Mouse (Mus musculus) liver, embryonic 16.5 days (tissue): ENCODE results near the gene Gm13290. TPM values are rescaled to one million over a fixed set of nuclear protein-coding genes. Genes with fewer than 3 reads are reported as not detected.
"Not testable (repeated sequence)": the region's sequence is repeated elsewhere in the genome, so short reads cannot be mapped to it uniquely, and the experiment has no call there.

Source experiments
- ATAC-seq: fragments of 200-750 bp; cut with Nextera tagmentation; 2 replicates; pipeline ENCODE4 v1.8.0; 2017; ENCODE audit warnings: low read depth, mild to moderate bottlenecking, moderate number of reproducible peaks, moderate library complexity
- H3K27ac ChIP-seq: fragments of 300-500 bp; sonication (generic); 2 replicates; pipeline ENCODE4 v1.5.1; 2014; ENCODE audit warnings: mild to moderate bottlenecking, low read length
- H3K27me3 ChIP-seq: fragments of 300-500 bp; sonication (generic); 2 replicates; pipeline ENCODE4 v1.6.1; 2014; ENCODE audit warnings: low read depth, low read length, mixed read lengths; ENCODE audit not compliant: control insufficient read depth, insufficient read depth
- H3K36me3 ChIP-seq: fragments of 300-500 bp; sonication (generic); 2 replicates; pipeline ENCODE4 v1.6.1; 2014; ENCODE audit warnings: mild to moderate bottlenecking; ENCODE audit not compliant: control insufficient read depth, insufficient read depth
- H3K4me1 ChIP-seq: fragments of 300-500 bp; sonication (generic); 2 replicates; pipeline ENCODE4 v1.6.1; 2014; ENCODE audit warnings: low read depth, low read length, mixed read lengths; ENCODE audit not compliant: control insufficient read depth
- H3K4me2 ChIP-seq: fragments of 300-500 bp; sonication (generic); 2 replicates; pipeline ENCODE4 v1.6.1; 2014; ENCODE audit warnings: low read depth, low read length, mixed read lengths
- H3K4me3 ChIP-seq: fragments of 300-500 bp; sonication (generic); 2 replicates; pipeline ENCODE4 v1.5.1; 2014; ENCODE audit warnings: low read depth, mild to moderate bottlenecking, low read length
- H3K9ac ChIP-seq: fragments of 300-500 bp; sonication (generic); 2 replicates; pipeline ENCODE4 v1.6.1; 2014; ENCODE audit warnings: low read depth, low read length
- H3K9me3 ChIP-seq: fragments of 300-500 bp; sonication (generic); replicated peaks from 2 replicates; pipeline ENCODE4 v1.6.1; 2016; ENCODE audit warnings: low read length; ENCODE audit not compliant: control insufficient read depth
- WGBS: fragments of 180-500 bp; shearing (Covaris S2); extraction: QIAGEN DNeasy Blood & Tissue Kit; methylation state at CpG from one replicate; pipeline ENCODE4 v1.1.7; 2014; ENCODE audit not compliant: insufficient replicate concordance; 5-methylcytosine and 5-hydroxymethylcytosine counted together
- polyA plus RNA-seq: library from polyadenylated mRNA; unstranded; fragments of >200 nt; fragmentation: Nextera tagmentation; extraction: Ambion mirVana; gene quantifications from 2 replicates; pipeline ENCODE4 v1.2.1, GENCODE M21; 2015

The Gm13290 gene
- 0.11 TPM in 1 of 2 replicates, not detected in the other for polyA plus RNA-seq

DNA sequence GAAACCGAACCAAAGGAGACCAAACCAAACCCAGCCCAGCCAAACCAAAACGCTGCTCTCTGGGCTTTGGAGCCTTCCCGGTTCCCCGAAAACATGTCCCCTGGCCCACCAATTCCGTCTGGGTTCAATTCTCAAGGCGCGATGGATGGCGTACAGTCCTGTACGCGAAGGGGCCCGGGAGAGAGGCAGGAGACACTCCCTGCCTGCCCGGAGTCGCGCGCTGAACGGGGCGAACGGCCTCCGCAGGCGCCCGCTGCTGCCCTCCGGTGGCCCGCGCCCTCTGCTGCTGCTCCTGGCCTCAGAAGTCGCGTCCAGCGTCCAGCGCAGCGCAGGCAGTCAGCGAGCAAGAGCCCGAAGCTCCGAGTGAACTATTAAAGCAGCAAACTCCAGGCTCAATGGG is at the start of gene Gm13290:
Gene Gm13290 (plus strand): TSS at position 301 of the 400 bp plus-strand sequence.
- not testable (repeated sequence) for H3K9me3 ChIP-seq, H3K27ac ChIP-seq, H3K9ac ChIP-seq, H3K36me3 ChIP-seq, H3K4me3 ChIP-seq, H3K27me3 ChIP-seq, H3K4me1 ChIP-seq, ATAC-seq, H3K4me2 ChIP-seq
- no CpG with 5 or more reads among the region's 32 CpGs for WGBS

DNA sequence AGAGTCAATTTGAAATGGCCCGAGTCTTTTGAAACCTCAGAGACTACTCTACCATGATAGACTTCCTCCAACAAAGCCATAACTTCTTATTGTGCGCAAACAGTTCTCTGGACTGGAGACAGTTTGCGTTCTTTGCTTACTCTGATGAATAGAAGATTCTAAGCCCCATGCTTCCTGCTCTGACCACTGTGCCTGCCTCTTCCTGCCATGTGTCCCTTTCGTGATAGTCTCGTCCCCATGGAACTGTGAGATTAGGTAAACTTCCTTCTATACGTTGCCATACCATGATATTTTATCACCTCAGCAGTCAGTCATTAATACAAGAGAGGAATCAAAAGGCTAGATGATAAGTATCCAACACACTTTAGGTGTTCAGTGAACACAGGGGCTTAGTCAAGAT is 46.9 kb upstream of the Gm13290 start:
- H3K9me3 ChIP-seq: no peaks in the 10 kb centered on the region
- H3K27me3 ChIP-seq: no peaks in the 10 kb centered on the region
- no peak overlapping the region for H3K27ac ChIP-seq
- no peak overlapping the region for H3K4me3 ChIP-seq
- H3K4me1 ChIP-seq: no peaks in the 10 kb centered on the region; the same call in 1 of the 2 replicates
- H3K9ac ChIP-seq: no peak overlapping the region
- ATAC-seq: no peak
- H3K4me2 ChIP-seq: no peak overlapping the region
- no peaks in the 10 kb centered on the region for H3K36me3 ChIP-seq
- WGBS: 21% methylated on average over 6 of the region's 6 CpGs

- Histone ChIP-seq H3K9ac (no peak overlapping the region), H3K9me3 (no peaks in the 10 kb centered on the region), H3K4me1 (no peaks in the 10 kb centered on the region; the same call in 1 of the 2 replicates), H3K36me3 (no peaks in the 10 kb centered on the region), H3K4me3 (no peak overlapping the region), H3K4me2 (no peak overlapping the region), H3K27me3 (no peaks in the 10 kb centered on the region), H3K27ac (no peak overlapping the region)
- no peak for ATAC-seq
- WGBS: 0% methylated on average over 1 of the region's 1 CpGs
Observed at GRCm38 (mm10) chr4:88727324-88727723, 46.3 kb upstream of the Gm13290 start.

DNA sequence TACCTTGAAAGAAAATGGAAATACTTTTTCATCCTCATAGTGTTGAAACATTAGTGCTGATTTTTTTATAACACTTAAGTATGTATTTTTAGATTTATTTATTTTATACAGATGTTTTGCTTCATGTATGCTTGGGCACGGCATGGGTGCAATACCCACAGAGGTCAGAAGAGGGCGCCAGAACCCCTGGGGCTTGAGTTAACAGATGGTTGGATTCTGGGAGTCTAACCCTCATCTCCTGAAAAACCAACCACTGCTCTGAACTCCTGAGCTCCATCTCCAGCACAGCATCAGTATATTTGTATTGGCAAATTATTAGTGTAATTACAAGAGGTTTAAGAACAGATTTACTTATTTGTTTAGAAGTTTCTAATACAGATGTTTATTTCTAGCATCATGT is 35.2 kb upstream of the Gm13290 start:
- WGBS: 0% methylated on average over 2 of the region's 2 CpGs
- H3K4me3 ChIP-seq: no peak overlapping the region
- H3K36me3 ChIP-seq: no peaks in the 10 kb centered on the region

GRCm38 (mm10) chr4:88739036-88739435 is 34.6 kb upstream of the Gm13290 start:
- Histone ChIP-seq H3K4me3 (no peak overlapping the region), H3K9me3 (no peaks in the 10 kb centered on the region), H3K9ac (no peak overlapping the region), H3K27ac (no peak overlapping the region), H3K4me1 (no peaks in the 10 kb centered on the region), H3K27me3 (0 out of 2 replicates have a peak, but pooled peaks cover 2% of the 10 kb centered on the region), H3K36me3 (no peaks in the 10 kb centered on the region), H3K4me2 (no peak overlapping the region)
- 62% methylated on average over 6 of the region's 6 CpGs for WGBS
- no peak for ATAC-seq

More for the DNA sequence above, 35.2 kb upstream of the Gm13290 start:
- no peak for ATAC-seq
- H3K9ac ChIP-seq: no peak overlapping the region
- H3K27ac ChIP-seq: no peak overlapping the region
- no peaks in the 10 kb centered on the region for H3K9me3 ChIP-seq
- 0 out of 2 replicates have a peak, but pooled peaks cover 2% of the 10 kb centered on the region for H3K27me3 ChIP-seq
- no peak overlapping the region for H3K4me2 ChIP-seq
- H3K4me1 ChIP-seq: no peaks in the 10 kb centered on the region

DNA sequence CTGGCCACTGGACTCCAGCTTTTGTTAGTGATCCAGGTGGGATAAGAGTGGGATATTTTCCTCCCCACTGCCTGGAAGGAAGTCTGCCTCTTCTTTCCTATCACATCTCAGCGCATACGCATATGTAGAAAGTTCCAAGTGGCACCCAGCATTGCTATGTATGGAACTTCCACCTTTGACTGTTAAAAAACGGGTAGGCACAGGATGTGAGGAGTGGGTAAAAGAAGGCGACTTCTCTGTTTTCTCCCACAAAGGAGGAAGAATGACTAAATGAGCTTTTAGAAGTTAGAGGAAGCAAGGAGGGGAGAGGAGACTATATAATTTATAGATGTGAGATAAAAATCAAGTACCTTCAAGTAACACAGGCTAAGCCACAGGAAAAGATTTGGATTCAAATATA is 32.2 kb upstream of the Gm13290 start:
- H3K4me3 ChIP-seq: no peak overlapping the region
- no peak overlapping the region for H3K9ac ChIP-seq
- no peak for ATAC-seq
- H3K9me3 ChIP-seq: no peaks in the 10 kb centered on the region
- H3K4me1 ChIP-seq: no peaks in the 10 kb centered on the region
- H3K36me3 ChIP-seq: no peaks in the 10 kb centered on the region
- H3K27me3 ChIP-seq: 0 out of 2 replicates have a peak, but pooled peaks cover 1% of the 10 kb centered on the region
- 27% methylated on average over 4 of the region's 4 CpGs for WGBS
- no peak overlapping the region for H3K27ac ChIP-seq
- H3K4me2 ChIP-seq: no peak overlapping the region

DNA sequence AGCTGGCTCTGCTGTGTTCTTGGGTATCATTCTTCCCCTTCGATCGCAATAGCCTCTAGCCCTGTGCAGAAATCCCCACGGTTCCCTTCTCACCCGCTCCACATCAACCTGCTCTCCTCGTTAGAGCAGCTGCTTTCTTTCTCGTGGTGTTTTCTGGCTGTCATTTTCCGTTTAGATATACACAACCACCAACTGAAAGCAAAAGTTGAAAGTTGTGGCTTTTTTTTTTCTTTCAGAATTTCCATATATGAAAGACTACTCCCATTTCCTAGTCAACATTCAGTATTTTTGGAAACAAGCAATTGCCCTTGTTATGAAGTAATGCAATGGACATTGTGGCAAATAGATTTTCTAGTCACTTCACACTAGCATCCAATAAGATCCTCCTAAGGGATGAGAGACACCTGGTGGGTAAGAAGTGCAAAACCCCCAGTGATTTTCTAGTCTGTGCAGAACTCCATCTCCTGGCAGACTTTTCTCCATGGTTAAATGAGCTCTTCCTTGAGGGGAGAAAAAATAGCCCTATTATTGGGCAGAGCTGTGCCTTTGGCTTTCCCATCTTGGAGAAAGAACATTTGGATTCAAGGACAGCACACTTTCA is 30.8 kb upstream of the Gm13290 start:
- Histone ChIP-seq H3K27ac (no peak overlapping the region), H3K4me3 (no peak overlapping the region), H3K9me3 (no peaks in the 10 kb centered on the region), H3K27me3 (no peaks in the 10 kb centered on the region), H3K9ac (no peak overlapping the region), H3K4me1 (no peaks in the 10 kb centered on the region), H3K4me2 (no peak overlapping the region), H3K36me3 (no peaks in the 10 kb centered on the region)
- 42% methylated on average over 7 of the region's 7 CpGs for WGBS
- ATAC-seq: no peak

- ATAC-seq: no peak
- H3K4me2 ChIP-seq: no peak overlapping the region
- 36% methylated on average over 3 of the region's 3 CpGs for WGBS
- H3K4me3 ChIP-seq: no peak overlapping the region
- H3K36me3 ChIP-seq: no peaks in the 10 kb centered on the region
- H3K27me3 ChIP-seq: no peaks in the 10 kb centered on the region
- no peak overlapping the region for H3K9ac ChIP-seq
- no peaks in the 10 kb centered on the region for H3K9me3 ChIP-seq
- no peaks in the 10 kb centered on the region for H3K4me1 ChIP-seq
- no peak overlapping the region for H3K27ac ChIP-seq
Observed at GRCm38 (mm10) chr4:88744207-88744606, 29.4 kb upstream of the Gm13290 start.

- Histone ChIP-seq H3K9me3 (no peaks in the 10 kb centered on the region), H3K36me3 (no peaks in the 10 kb centered on the region), H3K27ac (no peak overlapping the region), H3K4me3 (no peak overlapping the region), H3K27me3 (no peaks in the 10 kb centered on the region), H3K9ac (no peak overlapping the region), H3K4me2 (no peak overlapping the region), H3K4me1 (no peaks in the 10 kb centered on the region)
- ATAC-seq: no peak
- WGBS: 51% methylated on average over 6 of the region's 6 CpGs
Observed at GRCm38 (mm10) chr4:88749926-88750325, 23.7 kb upstream of the Gm13290 start.
